Mouse (Mus musculus) skeletal muscle tissue, adult 2 months (tissue): ENCODE results near the gene Rhbdl1.
"Not testable (repeated sequence)": the region's sequence is repeated elsewhere in the genome, so short reads cannot be mapped to it uniquely, and the experiment has no call there.

Experiments
- DNase-seq: peaks from one replicate; pipeline ENCODE4 v3.0.0-alpha.2; 2012; ENCODE audit warnings: low read depth, low spot score

Rhbdl1 gene

DNA sequence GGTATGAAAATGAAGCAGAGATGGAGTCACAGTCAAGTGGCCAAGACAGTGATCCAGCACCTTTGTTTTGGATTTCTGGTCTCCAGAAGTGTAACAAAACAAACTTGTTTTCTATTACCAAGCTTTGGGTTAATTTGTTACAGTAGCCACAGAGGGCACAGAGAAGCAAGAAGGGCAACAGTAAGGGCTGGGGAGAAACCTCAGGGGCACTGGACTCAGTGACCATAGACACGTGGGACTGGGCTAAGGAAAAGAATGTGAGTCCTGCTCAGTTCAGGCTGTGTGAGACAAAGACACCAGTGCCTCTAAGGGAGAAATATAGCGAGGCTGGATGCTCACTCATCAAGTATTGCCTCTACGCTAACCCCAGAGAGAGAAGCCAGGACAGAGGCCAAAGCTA is 35.6 kb upstream of the Rhbdl1 start:
- DNase-seq: no peak

DNA sequence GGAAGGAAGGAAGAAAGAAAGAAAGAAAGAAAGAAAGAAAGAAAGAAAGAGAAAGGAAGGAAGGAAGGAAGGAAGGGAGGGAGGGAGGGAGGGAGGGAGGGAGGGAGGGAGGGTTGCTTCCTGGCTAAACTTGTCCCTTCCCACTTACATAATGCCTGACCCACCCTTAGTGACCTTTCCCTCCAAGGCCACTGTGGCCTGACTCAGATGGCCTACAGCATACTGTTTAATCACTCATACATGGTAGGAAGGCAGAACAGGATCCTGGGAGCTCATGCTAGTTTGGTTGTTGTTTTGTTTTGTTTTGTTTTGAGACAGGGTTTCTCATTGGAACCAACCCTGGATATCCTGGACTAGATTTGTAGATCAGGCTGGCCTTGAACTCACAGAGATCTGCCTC is 34.5 kb upstream of the Rhbdl1 start:
- DNase-seq: not testable (repeated sequence)

DNA sequence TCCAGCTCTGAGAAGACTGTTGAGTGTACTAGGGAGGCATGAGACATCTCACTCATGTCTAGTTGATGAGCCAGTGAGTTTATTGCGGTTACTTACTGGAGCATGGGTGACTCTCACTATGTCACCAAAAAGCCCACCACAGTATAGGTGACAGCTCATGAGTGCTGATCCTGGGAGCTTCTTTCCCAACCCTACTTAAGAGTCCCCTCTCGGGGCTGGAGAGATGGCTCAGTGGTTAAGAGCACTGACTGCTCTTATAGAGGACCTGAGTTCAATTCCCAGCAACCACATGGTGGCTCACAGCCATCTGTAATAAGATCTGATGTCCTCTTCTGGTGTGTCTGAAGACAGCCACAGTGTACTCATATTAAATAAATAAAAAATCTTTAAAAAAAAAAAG is 32.9 kb upstream of the Rhbdl1 start:
- no peak for DNase-seq

DNA sequence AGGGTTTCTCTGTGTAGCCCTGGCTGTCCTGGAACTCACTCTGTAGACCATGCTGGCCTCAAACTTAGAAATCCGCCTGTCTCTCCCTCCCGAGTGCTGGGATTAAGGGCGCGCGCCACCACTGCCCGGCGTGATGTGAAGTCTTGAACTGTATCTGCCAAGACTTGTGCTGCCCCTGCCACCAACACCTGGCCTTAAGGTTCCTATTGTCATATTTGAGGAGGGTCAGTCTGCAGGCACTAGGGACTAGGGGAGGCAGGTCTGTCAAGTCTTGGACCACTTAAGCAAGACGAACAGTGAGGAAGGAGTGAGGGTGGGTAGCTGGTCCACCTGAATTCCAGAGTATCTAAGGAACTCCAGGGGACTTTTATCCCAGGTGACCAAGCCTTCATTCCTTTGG is 32.4 kb upstream of the Rhbdl1 start:
- DNase-seq: no peak

DNA sequence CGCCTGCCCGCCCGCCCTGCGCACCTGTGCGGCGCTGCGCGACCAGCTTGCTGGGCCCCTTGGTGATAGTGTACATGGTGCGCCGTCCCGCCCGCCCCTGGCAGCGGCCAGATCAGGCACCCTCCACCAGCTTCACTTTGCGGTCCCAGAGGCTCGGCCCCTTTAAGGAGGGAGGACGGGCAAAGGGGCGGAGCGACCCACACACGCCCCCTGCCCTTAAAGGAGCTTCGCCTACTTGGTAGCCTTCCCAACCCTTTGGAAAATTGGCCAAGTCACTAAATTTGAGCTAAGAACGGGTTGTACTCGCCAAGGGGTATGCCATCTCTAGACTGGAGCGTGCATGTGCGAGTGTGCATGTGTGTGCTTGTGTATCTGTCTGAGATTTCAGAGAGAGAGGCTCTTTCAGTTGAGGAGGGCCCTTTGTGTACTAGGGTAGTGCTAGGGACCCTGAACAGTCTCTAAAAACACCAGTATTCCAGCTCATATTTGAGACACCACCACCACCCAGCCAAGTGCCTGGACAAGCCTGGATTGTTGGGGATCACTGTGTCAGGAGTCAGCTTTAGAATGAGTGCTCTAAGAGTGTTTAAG is 31.6 kb upstream of the Rhbdl1 start, which contains the start of gene Mcrip2:
TSS of gene Mcrip2 (minus strand) at position 164 of the 591 bp plus-strand sequence.
- peak; percentile 89 for DNase-seq

DNA sequence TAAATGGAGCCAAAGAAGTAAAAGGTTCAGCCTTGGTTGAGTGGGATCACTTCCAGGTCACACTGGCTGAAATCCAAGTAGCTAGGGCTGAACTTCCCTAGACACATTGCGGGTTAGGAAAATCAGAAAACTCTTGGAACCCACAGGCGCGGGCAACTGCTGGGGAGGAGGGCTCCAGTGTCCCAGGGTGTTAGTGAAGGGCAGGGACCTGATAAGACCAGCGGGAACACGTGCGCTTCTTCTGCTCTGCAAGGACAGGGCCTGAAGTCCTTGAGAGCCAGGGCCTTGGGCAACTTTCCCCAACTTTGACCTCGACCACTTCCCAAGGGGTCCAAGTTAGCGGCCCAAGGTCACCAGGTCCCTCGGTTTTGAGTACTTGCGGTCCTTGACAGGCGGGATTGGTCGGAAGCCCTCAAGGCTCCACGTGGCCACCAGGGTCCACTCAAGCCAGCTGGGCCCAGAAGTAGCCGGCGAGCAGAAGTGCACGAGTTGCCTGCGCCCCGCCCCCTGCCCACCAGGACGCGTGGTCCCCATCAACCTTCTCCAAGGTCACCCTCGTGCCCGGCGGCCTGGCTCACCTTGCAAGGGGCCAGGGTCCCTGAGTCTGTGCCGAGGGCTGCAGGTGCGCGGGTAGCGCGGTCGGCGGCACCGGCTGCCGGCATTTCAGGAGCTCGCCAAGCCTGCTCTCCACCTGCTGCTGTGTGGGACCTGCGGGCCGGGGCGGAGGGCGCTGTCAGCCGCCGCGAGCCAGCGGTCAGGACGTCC is 30.9 kb upstream of the Rhbdl1 start:
- DNase-seq: peak; percentile 62

DNA sequence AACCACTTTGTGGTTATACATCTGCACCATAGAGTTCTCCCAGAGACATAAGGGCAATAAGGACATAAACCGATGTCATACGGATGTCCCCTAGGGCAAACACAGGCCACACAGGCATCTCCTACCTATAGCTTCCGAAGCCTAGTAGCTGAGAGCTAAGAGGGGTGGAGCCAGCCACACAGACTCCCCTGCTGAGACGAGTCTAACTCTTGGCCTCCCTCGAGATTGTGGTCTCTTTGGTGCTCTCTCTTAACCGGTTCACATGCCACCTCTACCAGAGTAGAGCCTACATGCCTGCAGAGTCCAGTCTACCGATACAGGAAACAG is 30.4 kb upstream of the Rhbdl1 start:
- no peak for DNase-seq

DNA sequence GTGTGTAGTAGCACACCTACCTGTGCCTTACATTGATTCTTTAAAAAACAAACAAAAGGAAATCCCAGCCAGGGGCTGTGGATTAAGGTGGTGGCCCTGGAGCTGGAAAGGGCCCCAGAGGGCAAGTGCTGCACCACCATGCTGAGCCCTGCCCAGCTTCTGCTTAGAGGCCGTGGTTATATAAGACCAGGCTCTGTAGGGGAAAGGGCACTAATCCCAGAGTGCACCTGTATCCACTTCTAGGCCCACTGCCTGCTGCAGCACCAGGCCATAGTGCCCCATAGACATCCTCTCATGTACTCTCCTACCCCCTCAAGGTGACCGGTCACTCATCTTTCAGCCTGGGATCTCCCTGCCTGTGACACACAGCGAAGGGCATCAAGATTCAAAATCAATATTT is 29.1 kb upstream of the Rhbdl1 start:
- DNase-seq: peak; percentile 58

DNA sequence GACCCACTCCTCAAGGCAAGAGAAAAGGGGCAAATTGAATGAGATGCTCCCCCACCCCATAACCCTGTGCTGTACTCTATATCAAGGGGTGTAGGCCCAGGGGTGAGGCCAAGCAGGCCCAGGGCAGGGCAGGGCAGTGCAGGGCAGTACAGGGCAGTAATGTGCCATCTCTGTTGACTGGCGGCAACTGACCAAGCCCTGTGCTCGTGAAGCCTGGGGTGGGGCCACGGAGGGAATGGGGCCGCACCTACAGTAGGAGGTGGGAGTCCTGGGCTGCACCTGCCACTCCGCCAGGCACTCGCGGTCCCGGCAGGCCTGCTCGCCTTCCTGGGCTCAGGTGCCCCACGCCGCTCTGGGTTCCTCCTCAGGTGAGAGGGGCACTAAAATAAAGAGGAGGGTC is 28.2 kb upstream of the Rhbdl1 start:
- no peak for DNase-seq

DNA sequence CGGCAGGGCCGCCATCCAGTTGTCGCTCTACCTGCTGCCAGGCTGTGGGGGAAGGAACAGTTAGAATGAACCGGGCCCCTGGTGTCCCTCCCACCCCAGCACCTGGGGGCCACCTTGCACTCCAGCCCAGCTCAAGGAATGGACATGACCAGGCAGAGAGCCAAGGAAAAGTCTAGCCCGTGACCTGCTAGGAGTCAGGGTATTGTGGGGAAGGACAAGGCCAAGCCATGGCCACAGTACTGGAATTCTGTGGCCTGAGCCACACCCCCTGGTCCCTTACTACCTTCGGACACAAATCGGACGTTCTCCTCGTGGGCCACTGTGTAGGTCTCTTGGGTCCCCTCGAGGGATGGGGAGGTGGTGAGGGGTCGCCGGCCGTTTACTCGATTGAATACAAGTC is 27.2 kb upstream of the Rhbdl1 start:
- DNase-seq: no peak

DNA sequence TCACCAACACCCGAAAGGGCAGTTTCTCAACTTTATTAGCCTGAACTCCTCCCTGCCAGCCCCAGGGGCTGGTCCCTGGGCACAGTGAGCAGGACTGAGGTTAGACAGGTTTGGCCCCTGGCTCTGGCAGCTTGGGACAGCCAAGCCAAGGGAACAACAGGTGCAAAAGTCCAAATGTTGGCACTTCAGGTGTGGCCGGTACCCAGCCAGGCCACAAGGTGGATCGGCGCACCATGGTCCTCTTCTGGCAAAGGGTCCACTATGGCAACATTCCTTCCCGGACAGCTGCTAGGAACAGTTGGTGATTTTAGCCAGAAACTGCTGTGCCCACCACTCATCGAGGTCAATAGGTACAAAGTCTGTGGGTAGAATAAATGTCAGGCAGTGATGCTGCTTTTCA is 26.6 kb upstream of the Rhbdl1 start:
- DNase-seq: no peak

DNA sequence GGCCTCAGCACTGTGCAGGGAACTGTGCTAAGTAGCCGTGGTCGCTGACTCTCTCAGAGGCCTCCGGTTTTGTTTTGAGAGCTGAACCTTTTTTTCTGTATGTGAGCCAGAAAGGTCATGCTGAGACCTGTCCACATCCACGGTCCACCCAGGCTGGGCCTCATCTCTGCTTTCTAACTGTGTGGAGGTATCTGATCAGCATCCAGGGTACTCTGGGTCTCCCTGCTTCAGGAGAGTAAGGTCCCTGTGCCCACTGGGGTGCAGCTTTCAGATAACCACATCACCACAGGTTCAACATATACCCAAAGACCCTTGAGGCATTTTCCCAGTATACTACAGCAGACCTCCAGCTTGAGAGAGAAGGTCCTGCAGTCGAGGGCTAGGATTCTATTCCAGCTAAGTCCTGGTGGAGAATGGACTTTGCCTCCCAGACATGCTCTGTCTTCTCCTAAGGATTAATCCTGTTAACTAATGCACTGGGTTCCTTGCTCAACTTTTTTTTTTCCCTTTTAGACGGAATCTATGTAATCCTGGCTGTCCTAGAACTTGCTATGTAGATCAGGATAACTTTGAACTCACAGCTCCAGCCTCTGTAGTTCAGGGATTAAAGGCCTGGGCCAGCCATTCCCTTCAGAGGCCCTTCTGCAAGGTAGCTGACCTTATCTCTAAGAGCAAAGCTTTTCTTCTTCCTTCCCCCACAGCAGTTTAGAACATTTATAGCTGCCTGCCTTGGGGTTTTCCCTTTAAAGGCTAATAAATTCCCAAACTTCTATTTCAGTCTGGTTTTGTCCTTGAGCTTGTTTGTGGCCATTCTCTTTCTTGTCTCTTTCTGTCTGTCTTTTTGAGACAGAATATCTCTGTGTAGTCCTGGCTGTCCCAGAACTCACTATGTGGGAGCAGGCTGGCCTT is 24.9 kb upstream of the Rhbdl1 start:
- no peak for DNase-seq

DNA sequence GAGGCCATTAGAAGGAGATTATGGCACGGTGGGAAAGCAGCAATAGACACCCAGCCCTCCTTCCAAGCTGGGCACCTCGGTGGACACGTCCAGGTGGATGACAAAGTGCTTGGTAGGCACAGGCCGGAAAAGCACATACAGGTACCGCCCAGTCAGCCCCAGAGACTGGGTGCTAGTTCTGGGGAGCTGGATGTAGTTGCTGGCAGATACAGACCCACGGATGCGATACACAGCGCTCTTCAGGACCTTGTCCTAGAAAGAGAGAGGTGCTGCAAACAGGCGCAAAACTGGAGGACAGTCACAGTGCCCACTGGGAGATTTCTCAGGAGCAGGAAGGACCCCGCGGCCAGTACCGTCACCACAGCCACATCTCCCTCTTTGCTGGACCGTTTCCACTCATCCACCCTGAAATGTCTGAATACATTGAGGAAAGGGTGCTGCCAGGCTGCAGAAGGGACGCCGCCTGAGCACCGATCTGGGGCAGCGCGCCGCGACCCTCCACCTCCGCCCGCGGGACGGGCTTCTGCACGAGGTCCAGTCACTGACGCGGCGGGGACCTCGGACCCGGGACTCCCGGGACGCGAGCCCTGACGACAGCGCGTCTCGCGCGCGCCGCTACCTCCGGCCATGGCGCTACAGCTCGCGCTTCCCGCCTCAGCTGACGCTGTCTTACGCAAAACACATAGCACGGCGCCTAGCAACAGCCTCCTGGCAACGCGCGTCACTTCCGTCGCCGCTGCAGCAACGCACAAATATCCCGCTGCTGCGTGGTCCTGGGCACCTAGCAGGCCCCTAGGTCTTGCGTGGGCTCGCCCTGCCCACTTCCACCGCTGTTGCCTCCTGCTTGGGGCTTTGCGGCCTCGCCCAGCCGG is 24.0 kb upstream of the Rhbdl1 start, which contains the start of gene Wdr90:
TSS of gene Wdr90 (minus strand) at position 670 of the 872 bp plus-strand sequence.
- DNase-seq: peak; percentile 88

DNA sequence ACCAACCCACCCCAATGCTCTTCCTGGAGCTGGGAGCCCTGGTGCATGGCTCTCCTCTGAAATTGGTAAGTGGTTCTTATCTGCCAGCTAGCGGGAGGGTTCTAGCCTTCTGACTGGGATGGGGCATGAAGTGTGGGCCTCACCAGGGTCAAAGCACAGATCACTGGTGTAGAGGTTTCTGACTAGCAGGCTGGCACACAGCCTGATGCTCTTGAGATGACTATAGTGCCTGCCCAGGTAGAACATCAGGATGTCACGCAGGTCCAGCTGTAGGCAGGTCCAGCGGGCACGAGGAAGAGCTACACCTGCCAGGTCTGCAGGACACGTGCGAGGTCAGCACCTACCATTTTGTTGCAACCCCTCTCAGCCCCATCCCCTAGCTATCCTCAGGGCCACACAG is 23.1 kb upstream of the Rhbdl1 start:
- no peak for DNase-seq

DNA sequence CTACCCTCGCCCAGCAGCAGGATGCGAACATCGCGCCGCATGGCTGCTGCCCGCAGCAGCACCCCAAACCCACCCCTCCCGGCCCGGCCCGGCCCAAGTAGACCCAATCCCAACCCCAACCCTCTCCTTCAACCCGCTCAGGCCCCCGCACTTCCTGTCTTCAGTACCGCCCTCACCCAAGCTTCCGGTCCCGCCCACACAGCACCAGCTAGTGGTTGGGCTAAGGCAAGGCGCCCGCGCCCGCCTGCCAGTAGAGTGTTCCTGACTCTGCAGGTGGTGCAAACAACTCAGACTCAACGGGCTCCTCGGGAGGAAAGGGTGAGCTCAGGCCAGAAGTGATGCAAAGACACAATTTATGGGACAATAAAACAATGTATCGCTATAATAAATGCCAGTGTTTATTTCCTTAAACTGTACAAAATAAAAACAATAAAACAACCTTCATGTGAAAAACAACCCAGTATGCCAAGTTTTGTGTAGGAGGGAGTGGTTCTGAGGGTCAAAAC is 7.4 kb upstream of the Rhbdl1 start, which contains the start of gene Rhot2:
TSS of gene Rhot2 (minus strand) at position 456 of the 506 bp plus-strand sequence.
- DNase-seq: peak; percentile 91

DNA sequence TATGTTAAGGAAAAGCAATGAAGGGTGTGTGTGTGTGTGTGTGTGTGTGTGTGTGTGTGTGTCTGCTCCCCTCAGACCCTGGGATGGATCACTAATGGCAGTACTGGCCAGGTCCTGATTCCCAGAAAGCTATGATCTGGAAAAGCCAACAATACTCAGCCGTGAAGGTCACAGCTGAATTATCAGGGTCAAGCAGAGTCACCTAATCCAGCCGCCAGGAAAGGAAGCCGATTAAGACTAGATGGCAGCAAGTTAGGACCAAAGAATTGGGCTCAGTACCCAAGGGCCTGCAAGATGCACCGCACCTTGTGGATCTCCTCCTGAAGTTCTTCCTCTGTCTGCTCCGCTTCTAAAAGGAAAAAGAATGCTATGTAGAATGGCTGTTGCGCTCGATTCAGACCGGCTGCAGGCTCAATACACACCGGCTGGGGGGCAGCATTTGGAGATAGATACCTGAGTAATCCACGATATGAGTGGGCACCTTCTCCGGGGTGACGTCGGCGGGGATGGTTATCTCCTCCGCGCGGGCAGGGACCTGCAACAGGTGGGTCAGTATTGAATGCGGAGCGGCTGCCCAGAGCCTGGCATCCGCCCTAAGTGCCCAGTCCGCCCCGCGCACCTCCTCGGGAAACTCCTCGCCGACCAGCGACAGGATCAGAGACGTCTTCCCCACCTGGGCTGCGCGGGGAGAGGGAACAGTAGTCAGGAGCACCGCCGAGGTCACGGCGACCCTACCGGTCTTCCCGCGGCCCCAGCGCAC is 6.7 kb upstream of the Rhbdl1 start:
- no peak for DNase-seq

DNA sequence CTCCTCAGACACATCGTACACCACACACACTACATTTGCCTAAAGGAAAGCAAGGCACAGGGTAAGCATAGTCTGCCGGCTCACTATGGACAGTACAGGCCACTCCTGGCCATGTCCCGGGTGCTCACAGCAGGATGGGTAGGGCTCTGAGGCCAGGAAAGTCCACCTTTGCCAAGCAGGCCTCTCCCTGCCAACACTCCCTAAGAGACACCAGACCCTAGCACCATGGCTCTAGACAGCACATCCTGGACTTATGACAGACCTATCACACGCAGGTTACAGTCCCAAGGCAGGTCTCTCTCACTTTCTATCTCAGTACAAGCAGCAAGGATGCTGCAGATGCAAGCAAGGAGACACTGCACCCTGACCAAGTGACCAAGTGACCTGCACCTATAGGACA is 6.0 kb upstream of the Rhbdl1 start:
- no peak for DNase-seq

DNA sequence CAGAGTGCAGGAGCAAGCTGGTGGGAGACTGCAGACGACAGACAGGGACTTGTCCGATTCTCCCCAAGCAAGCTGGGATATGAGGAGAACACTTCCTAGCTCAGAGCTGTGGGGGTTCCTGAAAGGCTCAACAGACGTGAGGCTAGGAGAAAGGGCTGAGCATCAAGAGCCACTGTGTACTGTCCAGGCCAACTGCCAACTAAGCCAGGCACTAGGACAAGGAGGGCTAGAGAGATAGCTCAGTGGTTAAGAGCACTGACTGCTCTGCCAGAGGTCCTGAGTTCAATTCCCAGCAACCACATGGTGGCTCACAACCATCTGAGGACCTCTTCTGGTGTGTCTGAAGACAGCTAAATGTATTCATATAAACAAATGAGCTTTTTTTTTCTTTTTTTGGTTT is 5.4 kb upstream of the Rhbdl1 start:
- no peak for DNase-seq

DNA sequence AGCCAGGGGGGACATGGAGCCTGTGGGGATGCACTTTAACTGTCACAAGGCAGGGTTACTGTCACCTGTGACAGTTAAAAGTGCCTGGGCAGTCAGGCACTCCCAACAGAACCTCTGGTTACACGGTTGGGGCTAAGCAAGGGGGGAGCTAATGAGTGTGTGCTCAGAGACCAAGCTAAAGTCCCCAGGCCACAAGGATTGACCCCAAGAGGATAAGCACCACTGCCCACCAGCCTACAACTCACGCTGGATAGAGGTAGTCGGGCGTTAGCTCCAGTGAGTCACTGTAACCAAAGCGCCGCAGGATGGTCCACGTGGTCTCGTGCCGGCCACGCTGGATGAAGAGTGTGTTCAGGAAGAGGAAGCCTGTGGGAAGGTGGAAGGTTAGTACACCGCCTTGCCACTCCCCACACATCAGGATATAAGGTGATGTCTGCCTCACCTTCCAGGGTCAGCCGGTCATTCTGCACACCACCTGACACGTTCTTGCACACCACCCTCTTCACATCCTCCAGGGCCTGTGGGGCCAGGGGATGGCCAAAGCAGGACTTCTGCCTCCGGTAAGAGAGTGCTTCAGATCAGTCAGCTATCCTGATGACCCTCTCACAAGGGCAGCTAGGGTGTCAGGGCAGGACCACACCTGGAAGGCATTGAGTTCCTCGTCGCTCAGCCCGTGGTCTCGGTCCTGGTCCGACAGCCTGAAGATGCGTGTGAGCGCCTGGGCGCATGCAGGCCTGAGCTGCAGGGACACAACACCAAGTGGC is 4.2 kb upstream of the Rhbdl1 start, which contains the start of gene Gm20683:
TSS of gene Gm20683 (minus strand) at position 647 of the 764 bp plus-strand sequence.
- no peak for DNase-seq

DNA sequence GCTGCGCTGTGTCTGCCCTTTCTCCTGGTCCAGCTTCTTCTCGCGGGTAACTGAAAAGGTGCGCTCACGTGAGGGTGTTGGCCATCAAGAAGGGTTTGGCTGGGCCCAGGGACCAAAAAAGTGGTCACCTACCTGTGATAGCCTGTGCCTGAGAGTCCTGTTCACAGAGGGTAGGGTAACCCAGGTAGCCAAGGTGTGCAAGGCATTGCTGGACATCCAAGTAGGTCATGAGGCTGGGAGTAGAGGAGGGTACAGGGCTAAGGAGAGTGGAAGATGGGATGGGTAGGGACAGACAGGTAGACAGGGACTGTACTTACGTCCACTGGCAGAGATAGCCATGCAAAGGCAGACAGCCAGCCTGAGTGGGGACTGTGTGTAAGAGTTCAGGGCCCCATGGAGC is 3.4 kb upstream of the Rhbdl1 start:
- no peak for DNase-seq
